Mouse (Mus musculus) limb, embryonic 11.5 days (tissue): ENCODE measurements at regions not wholly inside any gene's neighbourhood (a gene's known extent, or its start where the extent isn't known, plus 50 kb on each side); places are given as distances from the start of the nearest gene placed in this dataset.

ENCODE experiments used
- ATAC-seq: fragments of 200-750 bp; cut with Nextera tagmentation; 2 replicates; pipeline ENCODE4 v1.8.0; 2017; ENCODE audit warnings: low read depth; ENCODE audit not compliant: insufficient number of reproducible peaks, low FRiP score, low TSS enrichment
- DNase-seq: peaks from one replicate; pipeline ENCODE4 v3.0.0-alpha.2; 2015; ENCODE audit warnings: low spot score
- H3K27ac ChIP-seq: fragments of 300-500 bp; sonication (generic); replicated peaks from 2 replicates; pipeline ENCODE4 v1.5.1; 2014; ENCODE audit warnings: low read depth, mild to moderate bottlenecking, low read length
- H3K27me3 ChIP-seq: fragments of 300-500 bp; sonication (generic); 2 replicates; pipeline ENCODE4 v1.6.1; 2014; ENCODE audit warnings: mild to moderate bottlenecking, low read length, mixed read lengths; ENCODE audit not compliant: control insufficient read depth, insufficient read depth
- H3K36me3 ChIP-seq: fragments of 300-500 bp; sonication (generic); 2 replicates; pipeline ENCODE4 v1.6.1; 2014; ENCODE audit warnings: mild to moderate bottlenecking, low read length, moderate library complexity, mixed read lengths; ENCODE audit not compliant: control insufficient read depth, insufficient read depth
- H3K4me1 ChIP-seq: fragments of 300-500 bp; sonication (generic); 2 replicates; pipeline ENCODE4 v1.6.1; 2014; ENCODE audit warnings: low read length, mixed read lengths; ENCODE audit not compliant: control insufficient read depth, insufficient read depth
- H3K4me2 ChIP-seq: fragments of 300-500 bp; sonication (generic); 2 replicates; pipeline ENCODE4 v1.6.1; 2014; ENCODE audit warnings: low read depth, mild to moderate bottlenecking, moderate library complexity; ENCODE audit not compliant: severe bottlenecking
- H3K4me3 ChIP-seq: fragments of 300-500 bp; sonication (generic); 2 replicates; pipeline ENCODE4 v1.5.1; 2014; ENCODE audit warnings: low read depth, low read length
- H3K9ac ChIP-seq: fragments of 300-500 bp; sonication (generic); 2 replicates; pipeline ENCODE4 v1.6.1; 2014; ENCODE audit warnings: mild to moderate bottlenecking, low read length
- H3K9me3 ChIP-seq: fragments of 300-500 bp; sonication (generic); 2 replicates; pipeline ENCODE4 v1.6.1; 2016; ENCODE audit warnings: low read length; ENCODE audit not compliant: control insufficient read depth
- WGBS: fragments of 180-500 bp; shearing (Covaris S2); extraction: QIAGEN DNeasy Blood & Tissue Kit; methylation state at CpG from one replicate; pipeline ENCODE4 v1.1.7; 2014; 5-methylcytosine and 5-hydroxymethylcytosine counted together

GRCm38 (mm10) chr6:134343606-134343901, 52.6 kb upstream of the Bcl2l14 start:
- Histone ChIP-seq H3K4me3 (no peak overlapping the region), H3K27ac (no peak overlapping the region), H3K9me3 (no peaks in the 10 kb centered on the region; the same call in 1 of the 2 replicates), H3K9ac (no peak overlapping the region), H3K27me3 (no peaks in the 10 kb centered on the region), H3K4me2 (no peak overlapping the region), H3K36me3 (no peaks in the 10 kb centered on the region), H3K4me1 (no peaks in the 10 kb centered on the region)
- 87% methylated on average over 4 of the region's 4 CpGs for WGBS
- DNase-seq, result no peak
- ATAC-seq, result no peak
